Mouse (Mus musculus): ENCODE measurements at regions not wholly inside any gene's neighbourhood (a gene's known extent, or its start where the extent isn't known, plus 50 kb on each side); places are given as distances from the start of the nearest gene placed in this dataset.

GRCm38 (mm10) chr4:55823583-55823982 lies 291.3 kb upstream of the Klf4 start:
- 85% methylated on average over 1 of the region's 1 CpGs for WGBS
- DNase-seq (ENCODE audit: extremely low spot score, low spot score) = no peak
- no peaks in the 10 kb centered on the region for H3K27me3 ChIP-seq (ENCODE audit: poor library complexity, severe bottlenecking)
- H3K4me1 ChIP-seq = no peaks in the 10 kb centered on the region
- H3K27ac ChIP-seq = no peak overlapping the region
- no peaks in the 10 kb centered on the region for H3K9me3 ChIP-seq
- no peaks in the 10 kb centered on the region for H3K36me3 ChIP-seq (replicated peaks)
- H3K4me3 ChIP-seq = no peak overlapping the region

- Histone ChIP-seq H3K9me3 (no peaks in the 10 kb centered on the region), H3K27me3 (ENCODE audit: poor library complexity, severe bottlenecking) (no peaks in the 10 kb centered on the region), H3K4me1 (no peaks in the 10 kb centered on the region), H3K36me3 (replicated peaks) (no peaks in the 10 kb centered on the region), H3K4me3 (no peak overlapping the region), H3K27ac (no peak overlapping the region)
- DNase-seq (ENCODE audit: extremely low spot score, low spot score) = no peak
- 84% methylated on average over 4 of the region's 4 CpGs for WGBS
These were observed 285.0 kb upstream of the Klf4 start for GRCm38 (mm10) chr4:55817035-55817818.

- H3K9me3 ChIP-seq = no peaks in the 10 kb centered on the region
- no peak overlapping the region for H3K27ac ChIP-seq
- H3K27me3 ChIP-seq (ENCODE audit: poor library complexity, severe bottlenecking) = no peaks in the 10 kb centered on the region
- H3K4me1 ChIP-seq = no peaks in the 10 kb centered on the region
- H3K36me3 ChIP-seq (replicated peaks) = no peaks in the 10 kb centered on the region
- 92% methylated on average over 3 of the region's 3 CpGs for WGBS
- no peak overlapping the region for H3K4me3 ChIP-seq
- DNase-seq (ENCODE audit: extremely low spot score, low spot score) = no peak
These were observed 283.6 kb upstream of the Klf4 start for GRCm38 (mm10) chr4:55815832-55816231.

- DNase-seq (ENCODE audit: extremely low spot score, low spot score) = no peak
- H3K9me3 ChIP-seq = no peaks in the 10 kb centered on the region
- no peaks in the 10 kb centered on the region for H3K4me1 ChIP-seq
- WGBS = 90% methylated on average over 8 of the region's 8 CpGs
- no peak overlapping the region for H3K27ac ChIP-seq
- H3K4me3 ChIP-seq = no peak overlapping the region
- no peaks in the 10 kb centered on the region for H3K36me3 ChIP-seq (replicated peaks)
- H3K27me3 ChIP-seq (ENCODE audit: poor library complexity, severe bottlenecking) = no peaks in the 10 kb centered on the region
These were observed 280.6 kb upstream of the Klf4 start for GRCm38 (mm10) chr4:55812846-55813245.

GRCm38 (mm10) chr4:55811656-55812055 lies 279.4 kb upstream of the Klf4 start:
- 93% methylated on average over 3 of the region's 3 CpGs for WGBS
- H3K4me1 ChIP-seq = no peaks in the 10 kb centered on the region
- H3K27ac ChIP-seq = no peak overlapping the region
- no peaks in the 10 kb centered on the region for H3K27me3 ChIP-seq (ENCODE audit: poor library complexity, severe bottlenecking)
- no peak for DNase-seq (ENCODE audit: extremely low spot score, low spot score)
- H3K36me3 ChIP-seq (replicated peaks) = no peaks in the 10 kb centered on the region
- H3K9me3 ChIP-seq = no peaks in the 10 kb centered on the region
- no peak overlapping the region for H3K4me3 ChIP-seq

- Histone ChIP-seq H3K9me3 (no peaks in the 10 kb centered on the region), H3K36me3 (replicated peaks) (no peaks in the 10 kb centered on the region), H3K4me3 (no peak overlapping the region), H3K27me3 (ENCODE audit: poor library complexity, severe bottlenecking) (no peaks in the 10 kb centered on the region), H3K27ac (no peak overlapping the region), H3K4me1 (no peaks in the 10 kb centered on the region)
- DNase-seq (ENCODE audit: extremely low spot score, low spot score) = no peak
- 79% methylated on average over 5 of the region's 5 CpGs for WGBS
These were observed 276.2 kb upstream of the Klf4 start for GRCm38 (mm10) chr4:55808501-55808900.

GRCm38 (mm10) chr4:55806799-55807198 lies 274.5 kb upstream of the Klf4 start:
- H3K36me3 ChIP-seq (replicated peaks) = no peaks in the 10 kb centered on the region
- WGBS = 89% methylated on average over 3 of the region's 3 CpGs
- H3K4me1 ChIP-seq = no peaks in the 10 kb centered on the region
- no peak overlapping the region for H3K27ac ChIP-seq
- H3K27me3 ChIP-seq (ENCODE audit: poor library complexity, severe bottlenecking) = no peaks in the 10 kb centered on the region
- no peaks in the 10 kb centered on the region for H3K9me3 ChIP-seq
- H3K4me3 ChIP-seq = no peak overlapping the region
- no peak for DNase-seq (ENCODE audit: extremely low spot score, low spot score)

- Histone ChIP-seq H3K9me3 (no peaks in the 10 kb centered on the region), H3K4me3 (no peak overlapping the region), H3K4me1 (no peaks in the 10 kb centered on the region), H3K36me3 (replicated peaks) (no peaks in the 10 kb centered on the region), H3K27ac (no peak overlapping the region), H3K27me3 (ENCODE audit: poor library complexity, severe bottlenecking) (no peaks in the 10 kb centered on the region)
- DNase-seq (ENCODE audit: extremely low spot score, low spot score) = no peak
- 90% methylated on average over 6 of the region's 6 CpGs for WGBS
These were observed 273.2 kb upstream of the Klf4 start for GRCm38 (mm10) chr4:55805255-55806051.

GRCm38 (mm10) chr4:55802101-55802500 lies 269.8 kb upstream of the Klf4 start:
- no peaks in the 10 kb centered on the region for H3K27me3 ChIP-seq (ENCODE audit: poor library complexity, severe bottlenecking)
- no peaks in the 10 kb centered on the region for H3K4me1 ChIP-seq
- 93% methylated on average over 4 of the region's 4 CpGs for WGBS
- H3K36me3 ChIP-seq (replicated peaks) = no peaks in the 10 kb centered on the region
- H3K9me3 ChIP-seq = no peaks in the 10 kb centered on the region
- H3K4me3 ChIP-seq = no peak overlapping the region
- no peak for DNase-seq (ENCODE audit: extremely low spot score, low spot score)
- no peak overlapping the region for H3K27ac ChIP-seq

GRCm38 (mm10) chr4:55798099-55798498 lies 265.8 kb upstream of the Klf4 start:
- Histone ChIP-seq H3K27me3 (ENCODE audit: poor library complexity, severe bottlenecking) (no peaks in the 10 kb centered on the region), H3K9me3 (no peaks in the 10 kb centered on the region), H3K4me3 (no peak overlapping the region), H3K36me3 (replicated peaks) (no peaks in the 10 kb centered on the region), H3K27ac (no peak overlapping the region), H3K4me1 (no peaks in the 10 kb centered on the region)
- WGBS = 86% methylated on average over 6 of the region's 6 CpGs
- no peak for DNase-seq (ENCODE audit: extremely low spot score, low spot score)

- Histone ChIP-seq H3K27me3 (ENCODE audit: poor library complexity, severe bottlenecking) (no peaks in the 10 kb centered on the region), H3K9me3 (no peaks in the 10 kb centered on the region), H3K4me3 (no peak overlapping the region), H3K36me3 (replicated peaks) (no peaks in the 10 kb centered on the region), H3K27ac (no peak overlapping the region), H3K4me1 (no peaks in the 10 kb centered on the region)
- DNase-seq (ENCODE audit: extremely low spot score, low spot score) = no peak
These were observed 249.1 kb upstream of the Klf4 start for GRCm38 (mm10) chr4:55781329-55781847.

- H3K27me3 ChIP-seq (ENCODE audit: poor library complexity, severe bottlenecking) = no peaks in the 10 kb centered on the region
- no peaks in the 10 kb centered on the region for H3K9me3 ChIP-seq
- H3K4me1 ChIP-seq = no peaks in the 10 kb centered on the region
- H3K27ac ChIP-seq = no peak overlapping the region
- H3K4me3 ChIP-seq = no peak overlapping the region
- 77% methylated on average over 4 of the region's 4 CpGs for WGBS
- no peaks in the 10 kb centered on the region for H3K36me3 ChIP-seq (replicated peaks)
- DNase-seq (ENCODE audit: extremely low spot score, low spot score) = no peak
These were observed 247.3 kb upstream of the Klf4 start for GRCm38 (mm10) chr4:55779581-55779980.

- DNase-seq (ENCODE audit: extremely low spot score, low spot score) = no peak
- no peaks in the 10 kb centered on the region for H3K4me1 ChIP-seq
- H3K27me3 ChIP-seq (ENCODE audit: poor library complexity, severe bottlenecking) = no peaks in the 10 kb centered on the region
- H3K27ac ChIP-seq = no peak overlapping the region
- H3K36me3 ChIP-seq (replicated peaks) = no peaks in the 10 kb centered on the region
- H3K9me3 ChIP-seq = no peaks in the 10 kb centered on the region
- no peak overlapping the region for H3K4me3 ChIP-seq
- WGBS = 86% methylated on average over 7 of the region's 7 CpGs
These were observed 243.6 kb upstream of the Klf4 start for GRCm38 (mm10) chr4:55775858-55776257.
